In the genomic region with DNA sequence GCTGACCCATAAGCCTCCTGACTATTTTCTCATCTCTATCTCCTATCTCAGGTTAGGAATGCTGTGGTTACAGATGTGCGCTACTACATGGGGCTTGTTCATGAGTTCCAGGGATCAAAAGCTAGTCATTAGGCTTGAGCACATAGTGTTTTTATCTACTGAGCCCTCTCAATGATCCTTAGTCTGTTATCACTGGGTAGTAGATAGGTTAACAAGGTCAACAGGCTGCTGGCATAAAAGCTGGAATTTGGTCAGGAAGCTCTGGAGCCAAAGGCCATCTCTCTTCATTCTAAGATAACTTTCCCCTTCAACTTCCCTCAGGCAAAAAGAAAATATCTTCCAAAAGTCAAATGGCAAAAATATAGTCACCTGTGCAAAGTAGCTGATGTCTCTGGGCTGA, we compare ENCODE assay signal across 27 mouse cellular contexts.
"Had no signal": no experiment of that assay in that cellular context is flagged by ENCODE, and none has a peak within 500 bp of the region (broad histone marks: within the 10 kb centered on the region; RNA-seq: fewer than 3 reads in every experiment).

No protein-coding gene starts in this region.

- H3K27ac ChIP-seq: embryonic facial prominence, embryonic 10.5 days; embryonic facial prominence, embryonic 12.5 days; embryonic facial prominence, embryonic 13.5 days; embryonic facial prominence, embryonic 15.5 days; forebrain, embryonic 12.5 days; forebrain, embryonic 13.5 days; forebrain, embryonic 15.5 days; gastrocnemius, adult 2 months had no signal

- H3K27me3 ChIP-seq: embryonic facial prominence, embryonic 12.5 days; embryonic facial prominence, embryonic 13.5 days; embryonic facial prominence, embryonic 15.5 days; forebrain, embryonic 12.5 days; forebrain, embryonic 13.5 days; forebrain, embryonic 15.5 days had no signal

- H3K36me3 ChIP-seq: embryonic facial prominence, embryonic 10.5 days; embryonic facial prominence, embryonic 12.5 days; embryonic facial prominence, embryonic 13.5 days; embryonic facial prominence, embryonic 15.5 days; forebrain, embryonic 12.5 days; forebrain, embryonic 15.5 days had no signal

- H3K4me1 ChIP-seq: embryonic facial prominence, embryonic 10.5 days; embryonic facial prominence, embryonic 12.5 days; embryonic facial prominence, embryonic 13.5 days; embryonic facial prominence, embryonic 15.5 days; forebrain, embryonic 12.5 days; forebrain, embryonic 13.5 days; forebrain, embryonic 15.5 days had no signal

- ATAC-seq: forebrain, embryonic 13.5 days; forebrain, embryonic 14.5 days; forebrain, embryonic 15.5 days; forebrain, embryonic 16.5 days; forebrain, postnatal 0 days had no signal

- H3K4me2 ChIP-seq: embryonic facial prominence, embryonic 12.5 days; embryonic facial prominence, embryonic 13.5 days; embryonic facial prominence, embryonic 15.5 days; forebrain, embryonic 12.5 days; forebrain, embryonic 13.5 days; forebrain, embryonic 15.5 days had no signal

- H3K9me3 ChIP-seq: embryonic facial prominence, embryonic 10.5 days; embryonic facial prominence, embryonic 12.5 days; embryonic facial prominence, embryonic 13.5 days; embryonic facial prominence, embryonic 15.5 days; forebrain, embryonic 12.5 days; forebrain, embryonic 13.5 days; forebrain, embryonic 15.5 days had no signal

- H3K9ac ChIP-seq: embryonic facial prominence, embryonic 12.5 days; embryonic facial prominence, embryonic 13.5 days; embryonic facial prominence, embryonic 15.5 days; forebrain, embryonic 12.5 days; forebrain, embryonic 13.5 days; forebrain, embryonic 15.5 days; forebrain, postnatal 0 days had no signal

- H3K4me3 ChIP-seq: embryonic facial prominence, embryonic 10.5 days; embryonic facial prominence, embryonic 12.5 days; embryonic facial prominence, embryonic 13.5 days; embryonic facial prominence, embryonic 15.5 days; erythroblast, embryonic 14.5 days; forebrain, embryonic 12.5 days; forebrain, embryonic 13.5 days; forebrain, embryonic 15.5 days; gastrocnemius, adult 2 months had no signal

- DNase-seq: cerebellum, adult 18-20 months; cerebellum, adult 2 months; cerebellum, adult 8-10 months; cerebellum, adult 9-10 months; cerebellum, adult 9-11 months; cerebellum, postnatal 10 days; cerebellum, postnatal 14 days; cerebellum, postnatal 25 days; cerebellum, postnatal 36 days; embryo, embryonic 11 days; forebrain, postnatal 0 days; gastrocnemius, adult 2 months; gastrocnemius, postnatal 10 days; gastrocnemius, postnatal 14 days; gastrocnemius, postnatal 25 days; gastrocnemius, postnatal 36 days; heart, adult 18-20 months had no signal
